Mouse (Mus musculus) MEL (cell line): ENCODE measurements at regions not wholly inside any gene's neighbourhood (a gene's known extent, or its start where the extent isn't known, plus 50 kb on each side); places are given as distances from the start of the nearest gene placed in this dataset.

ENCODE experiments used
- DNase-seq: peaks from one replicate; pipeline ENCODE4 v3.0.0; 2011; ENCODE audit warnings: low read depth, low spot score
- H3K27ac ChIP-seq: 2 replicates; pipeline ENCODE4 v1.5.1; 2012; ENCODE audit warnings: low read depth, mild to moderate bottlenecking, control low read depth, low read length, moderate library complexity; ENCODE audit not compliant: control insufficient read depth
- H3K27me3 ChIP-seq, 2 experiments: fragments of 150-350 bp in 1 of 2; sonication (generic) in 1 of 2; 2 replicates each; pipeline ENCODE4 v1.6.1; 2012; ENCODE audit warnings: low read length in 2 of 2, mild to moderate bottlenecking in 2 of 2, improper control_type of control experiment in 1 of 2, moderate library complexity in 1 of 2; ENCODE audit not compliant: insufficient read depth in 2 of 2, control insufficient read depth in 1 of 2
- H3K36me3 ChIP-seq, 2 experiments: 2 replicates each; pipeline ENCODE4 v1.6.1; 2012 to 2014; ENCODE audit warnings: low read length in 2 of 2, improper control_type of control experiment in 1 of 2, inconsistent platforms in 1 of 2, mild to moderate bottlenecking in 1 of 2; ENCODE audit not compliant: insufficient read depth in 2 of 2, control insufficient read depth in 1 of 2
- H3K4me1 ChIP-seq, 2 experiments: fragments of 150-350 bp in 1 of 2; sonication (generic) in 1 of 2; 2 replicates each; pipeline ENCODE4 v1.6.1; 2012; ENCODE audit warnings: low read length in 2 of 2, improper control_type of control experiment in 1 of 2, mild to moderate bottlenecking in 1 of 2; ENCODE audit not compliant: insufficient read depth in 2 of 2, control insufficient read depth in 1 of 2
- H3K4me3 ChIP-seq, 2 experiments: fragments of 150-350 bp in 1 of 2; sonication (generic) in 1 of 2; 2 replicates each; pipeline ENCODE4 v1.5.1; 2012; ENCODE audit warnings: low read depth in 2 of 2, low read length in 2 of 2, mild to moderate bottlenecking in 2 of 2, moderate library complexity in 2 of 2, control low read depth in 1 of 2, improper control_type of control experiment in 1 of 2; ENCODE audit not compliant: control insufficient read depth in 1 of 2, insufficient read depth in 1 of 2
- H3K79me2 ChIP-seq: 2 replicates; pipeline ENCODE4 v1.6.1; 2012; ENCODE audit warnings: mild to moderate bottlenecking, low read length, moderate library complexity; ENCODE audit not compliant: control insufficient read depth, poor library complexity, insufficient read depth
- H3K9ac ChIP-seq: 2 replicates; pipeline ENCODE4 v1.6.1; 2012; ENCODE audit warnings: low read depth, mild to moderate bottlenecking, control low read depth, low read length, moderate library complexity; ENCODE audit not compliant: control insufficient read depth, poor library complexity, severe bottlenecking
- H3K9me3 ChIP-seq: fragments of 150-350 bp; sonication (generic); replicated peaks from 2 replicates; pipeline ENCODE4 v1.6.1; 2012; ENCODE audit warnings: mild to moderate bottlenecking, low read length, improper control_type of control experiment, moderate library complexity; ENCODE audit not compliant: insufficient read depth
- EP300 ChIP-seq, 2 experiments: IDR thresholded peaks; 2 replicates each; pipeline ENCODE4 v1.6.1; 2011; ENCODE audit warnings: improper control_type of control experiment in 2 of 2, low read length in 2 of 2, low read depth in 1 of 2, mild to moderate bottlenecking in 1 of 2
- KAT2A ChIP-seq: conservative IDR thresholded peaks from 2 replicates; pipeline ENCODE4 v1.6.1; 2012; ENCODE audit warnings: low read depth, low read length, improper control_type of control experiment, inconsistent platforms
- MXI1 ChIP-seq: IDR thresholded peaks from 2 replicates; pipeline ENCODE4 v1.6.1; 2011; ENCODE audit warnings: mild to moderate bottlenecking, low read depth, low read length, improper control_type of control experiment
- NRF1 ChIP-seq: IDR thresholded peaks from 2 replicates; pipeline ENCODE4 v1.6.1; 2014; ENCODE audit warnings: low read depth, mild to moderate bottlenecking, inconsistent platforms, low read length, improper control_type of control experiment, moderate library complexity; ENCODE audit not compliant: poor library complexity, insufficient read depth, severe bottlenecking
- SMC3 ChIP-seq: IDR thresholded peaks from 2 replicates; pipeline ENCODE4 v1.6.1; 2011; ENCODE audit warnings: low read depth, low read length, improper control_type of control experiment
- TAL1 ChIP-seq: IDR thresholded peaks from 2 replicates; pipeline ENCODE4 v1.6.1; 2012; ENCODE audit warnings: mild to moderate bottlenecking, inconsistent platforms, low read length, moderate library complexity, mixed read lengths
- UBTF ChIP-seq: IDR thresholded peaks from 2 replicates; pipeline ENCODE4 v1.6.1; 2012; ENCODE audit warnings: low read depth, mild to moderate bottlenecking, inconsistent platforms, low read length, improper control_type of control experiment, moderate library complexity, borderline replicate concordance; ENCODE audit not compliant: insufficient read depth
- USF1 ChIP-seq: IDR thresholded peaks from 2 replicates; pipeline ENCODE4 v1.6.1; 2014; ENCODE audit warnings: low read depth, mild to moderate bottlenecking, inconsistent platforms, low read length, improper control_type of control experiment, moderate library complexity
- USF2 ChIP-seq, 2 experiments: IDR thresholded peaks; 2 replicates each; pipeline ENCODE4 v1.6.1; 2011 to 2012; ENCODE audit warnings: improper control_type of control experiment in 2 of 2, low read length in 2 of 2, borderline replicate concordance in 1 of 2, inconsistent platforms in 1 of 2, low read depth in 1 of 2, mild to moderate bottlenecking in 1 of 2; ENCODE audit not compliant: insufficient read depth in 1 of 2

DNA sequence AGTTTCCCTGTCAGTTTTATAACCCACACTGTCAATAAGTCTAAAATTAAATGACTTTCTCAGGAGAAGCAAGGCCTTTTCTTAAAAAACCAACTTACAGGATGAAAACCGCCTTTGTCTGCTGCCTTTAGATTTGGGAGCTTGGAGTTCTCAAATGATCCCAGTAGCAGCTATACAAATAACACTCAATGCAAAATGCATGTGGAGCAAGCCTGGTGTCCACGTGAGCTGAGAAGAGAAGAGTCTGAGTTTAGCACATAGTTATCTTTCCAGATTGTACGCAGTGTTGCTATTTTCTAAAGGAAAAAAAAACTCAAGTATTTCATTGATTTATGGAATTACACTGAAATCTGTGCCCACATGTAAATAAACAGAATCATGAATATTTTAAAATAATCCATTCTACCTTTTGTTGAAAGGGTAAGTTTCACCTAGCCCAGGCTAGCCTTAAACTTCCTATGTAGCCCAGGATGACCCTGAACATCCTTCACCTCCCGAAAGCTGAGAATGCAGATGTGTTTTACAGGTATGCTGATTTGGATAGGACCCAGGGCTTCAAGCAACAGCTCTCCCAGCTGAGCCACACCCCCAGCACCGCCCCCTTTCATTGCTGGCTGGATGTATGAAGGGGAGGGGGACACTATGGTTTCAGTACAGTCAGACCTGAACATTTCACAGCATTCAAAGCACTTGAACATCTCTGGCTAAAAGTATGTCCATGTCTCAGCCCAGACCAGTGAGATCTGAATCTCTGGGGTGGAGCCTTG is 262.5 kb upstream of the Tle3 start:
- DNase-seq, result no peak
- Histone ChIP-seq H3K9ac (no peak overlapping the region), H3K9me3 (no peaks in the 10 kb centered on the region), H3K79me2 (no peaks in the 10 kb centered on the region), H3K27ac (no peak overlapping the region), H3K27me3 (peaks cover 0 to 5% of the 10 kb centered on the region in 2 experiments; a peak in 2 of 4 replicates), H3K36me3 (no peaks in the 10 kb centered on the region), H3K4me1 (no peaks in the 10 kb centered on the region), H3K4me3 (no peak overlapping the region)
- TF ChIP-seq UBTF, result no peak
- no peak for TF ChIP-seq EP300 (IDR thresholded peaks at IDR 0.05; ENCODE audit: low read depth in 1 of 2, low read length in 2 of 2)

DNA sequence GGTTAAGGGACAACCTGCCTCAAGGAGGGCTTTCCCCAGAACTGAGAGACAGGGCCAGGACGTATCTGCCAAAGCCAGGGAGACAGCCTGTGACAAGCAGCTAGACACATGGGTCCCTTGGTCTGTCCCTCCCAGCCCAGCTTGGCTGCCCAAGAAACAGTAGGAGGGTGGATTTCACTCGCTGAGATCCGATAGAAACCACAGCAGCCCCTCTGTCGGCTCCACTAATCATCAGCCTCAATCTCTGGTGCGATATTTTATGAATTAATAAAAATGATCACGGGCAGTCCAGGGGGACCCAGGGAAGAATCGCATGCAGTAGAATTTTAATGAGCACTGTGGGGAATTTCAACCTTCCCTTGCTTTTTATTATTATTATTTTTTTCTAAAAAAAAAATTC is 261.0 kb upstream of the Tle3 start:
- Histone ChIP-seq H3K9ac (no peak overlapping the region), H3K79me2 (no peaks in the 10 kb centered on the region), H3K27ac (no peak overlapping the region), H3K9me3 (no peaks in the 10 kb centered on the region), H3K36me3 (no peaks in the 10 kb centered on the region), H3K4me3 (no peak overlapping the region), H3K4me1 (no peaks in the 10 kb centered on the region), H3K27me3 (peaks cover 0 to 5% of the 10 kb centered on the region in 2 experiments; a peak in 2 of 4 replicates)
- TF ChIP-seq USF1 (no peak), USF2 (IDR thresholded peaks at IDR 0.05; ENCODE audit: borderline replicate concordance in 1 of 2, insufficient read depth in 1 of 2, low read depth in 1 of 2, low read length in 2 of 2) (no peak)
- DNase-seq, result no peak

DNA sequence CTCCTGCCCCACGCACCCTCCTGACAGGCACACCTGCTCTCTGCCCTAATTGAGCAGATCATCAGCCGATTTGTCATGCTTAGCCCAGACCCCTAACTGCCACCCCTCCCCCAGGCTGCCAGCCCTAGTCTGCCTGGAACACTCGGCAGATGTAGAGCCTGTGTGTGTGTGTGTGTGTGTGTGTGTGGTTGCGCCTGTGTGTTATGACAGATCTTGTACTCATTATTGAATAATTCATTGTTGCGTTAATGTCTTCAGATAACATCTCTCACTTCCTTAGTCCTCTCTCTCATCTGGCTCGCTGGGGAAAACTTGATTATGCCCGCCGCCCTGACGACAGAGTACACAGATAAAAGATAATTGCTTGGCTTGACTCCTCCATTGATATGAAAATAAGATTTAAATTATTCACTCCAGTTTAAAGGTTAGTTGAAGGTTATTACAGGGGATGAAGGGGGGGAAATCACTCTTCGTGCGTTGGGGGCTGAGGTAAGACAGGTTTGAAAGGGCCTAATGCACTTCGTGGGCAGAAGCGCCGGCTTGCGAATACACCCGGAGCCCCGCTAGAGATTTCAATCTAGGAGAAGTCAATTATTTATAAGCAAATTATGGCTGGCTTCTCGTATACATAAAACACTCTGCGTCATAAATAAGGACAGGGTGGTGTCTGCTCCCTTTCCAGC is 260.3 kb upstream of the Tle3 start:
- DNase-seq, result no peak
- H3K4me1 ChIP-seq, result no peaks in the 10 kb centered on the region
- no peaks in the 10 kb centered on the region for H3K79me2 ChIP-seq
- no peak overlapping the region for H3K4me3 ChIP-seq
- H3K27me3 ChIP-seq, result peaks cover 0 to 6% of the 10 kb centered on the region in 2 experiments; a peak in 2 of 4 replicates
- H3K27ac ChIP-seq, result no peak overlapping the region
- no peak overlapping the region for H3K9ac ChIP-seq
- TF ChIP-seq NRF1 (no peak), KAT2A (no peak), UBTF (no peak), TAL1 (no peak), MXI1 (no peak), SMC3 (no peak)
- TF ChIP-seq, all 39 proteins: peak for 0
- no peaks in the 10 kb centered on the region for H3K9me3 ChIP-seq
- H3K36me3 ChIP-seq, result no peaks in the 10 kb centered on the region
